Comparison of ENCODE assay signal across 15 mouse cellular contexts in genomic region chr10:17178627-17179026, GRCm38 (mm10).
DNase-seq lines count a peak whose midpoint lies in the region; ATAC-seq and TF ChIP-seq lines count a peak whose summit lies in the region.
"Had no signal": no experiment of that assay in that cellular context is flagged by ENCODE, and none has a peak within 500 bp of the region (broad histone marks: within the 10 kb centered on the region; RNA-seq: fewer than 3 reads in every experiment).

No protein-coding gene starts in this region.

- H3K4me3 ChIP-seq in neural tube, embryonic 11.5 days (ENCODE audit: low read depth, low read length): no peak overlapping the region
- H3K4me3 ChIP-seq in forebrain, postnatal 0 days (ENCODE audit: low read depth, low read length): no peak overlapping the region
- H3K4me3 ChIP-seq in thymus, adult 2 months (ENCODE audit: control insufficient read depth, insufficient read depth, low read length): no peak overlapping the region
- H3K4me3 ChIP-seq: myocyte; stomach, embryonic 15.5 days had no signal

- no peaks in the 10 kb centered on the region for H3K9me3 ChIP-seq in neural tube, embryonic 11.5 days (ENCODE audit: control insufficient read depth, low read length)
- no peaks in the 10 kb centered on the region for H3K9me3 ChIP-seq in forebrain, postnatal 0 days (ENCODE audit: low read length)
- H3K9me3 ChIP-seq: stomach, embryonic 15.5 days had no signal

- peak; percentile 90 for ATAC-seq in neural tube, embryonic 11.5 days (ENCODE audit: insufficient read depth, low FRiP score, low TSS enrichment)
- ATAC-seq in forebrain, postnatal 0 days: peak; percentile 67; the same call in 1 of the 2 replicates

- no peak overlapping the region for H3K9ac ChIP-seq in neural tube, embryonic 11.5 days (ENCODE audit: low read length)
- H3K9ac ChIP-seq in forebrain, postnatal 0 days: no peak overlapping the region
- H3K9ac ChIP-seq: lung, embryonic 14.5 days; stomach, embryonic 15.5 days had no signal

- no peaks in the 10 kb centered on the region for H3K36me3 ChIP-seq in neural tube, embryonic 11.5 days (ENCODE audit: control insufficient read depth, insufficient read depth, low read length)
- no peaks in the 10 kb centered on the region for H3K36me3 ChIP-seq in forebrain, postnatal 0 days (ENCODE audit: insufficient read depth)
- H3K36me3 ChIP-seq in thymus, adult 2 months (ENCODE audit: control insufficient read depth, insufficient read depth, low read length): no peaks in the 10 kb centered on the region
- H3K36me3 ChIP-seq: stomach, embryonic 15.5 days had no signal

- peak; percentile 49 for DNase-seq in embryo, embryonic 10 days (ENCODE audit: low spot score)
- no peak for DNase-seq in embryo, embryonic 9.5 days (ENCODE audit: extremely low spot score)
- peak; percentile 21 for DNase-seq in neural tube, embryonic 11.5 days (ENCODE audit: low spot score)
- DNase-seq in neural tube, embryonic 10.5 days (ENCODE audit: extremely low spot score, low spot score): no peak
- DNase-seq in forebrain, postnatal 0 days: no peak
- DNase-seq in thymus, adult 2 months: no peak
- DNase-seq in left cerebral cortex, adult 8-10 months (ENCODE audit: low spot score in 2 of 2): no peak
- DNase-seq in cerebellum, postnatal 14 days: no peak
- DNase-seq: cerebellum, adult 11 months; kidney, adult 2 months; kidney, postnatal 25 days; lung, embryonic 14.5 days had no signal

- no peak for TF ChIP-seq CTCF in forebrain, postnatal 0 days (IDR thresholded peaks at IDR 0.05; ENCODE audit: low read depth)
- no peak for TF ChIP-seq CTCF in thymus, adult 2 months (IDR thresholded peaks at IDR 0.05; ENCODE audit: borderline replicate concordance, control insufficient read depth, extremely low read depth, insufficient read depth, low read length, poor library complexity)

- TF ChIP-seq POLR2A in thymus, adult 2 months (IDR thresholded peaks at IDR 0.05; ENCODE audit: control insufficient read depth, extremely low read depth, insufficient read depth, low read length, poor library complexity): no peak

- no peaks in the 10 kb centered on the region for H3K27me3 ChIP-seq in neural tube, embryonic 11.5 days (ENCODE audit: control insufficient read depth, insufficient read depth, low read length)
- H3K27me3 ChIP-seq in forebrain, postnatal 0 days (ENCODE audit: insufficient read depth, low read length): no peaks in the 10 kb centered on the region
- H3K27me3 ChIP-seq in thymus, adult 2 months (ENCODE audit: control insufficient read depth, insufficient read depth, low read length): no peaks in the 10 kb centered on the region
- H3K27me3 ChIP-seq: stomach, embryonic 15.5 days had no signal

- peaks cover 3% of the 10 kb centered on the region; the same call in 1 of the 2 replicates for H3K4me1 ChIP-seq in neural tube, embryonic 11.5 days (ENCODE audit: control insufficient read depth, insufficient read depth, low read length)
- no peaks in the 10 kb centered on the region for H3K4me1 ChIP-seq in forebrain, postnatal 0 days (ENCODE audit: insufficient read depth)
- no peaks in the 10 kb centered on the region for H3K4me1 ChIP-seq in thymus, adult 2 months (replicated peaks; ENCODE audit: control insufficient read depth, insufficient read depth, low read length)
- H3K4me1 ChIP-seq: stomach, embryonic 15.5 days had no signal

- H3K27ac ChIP-seq in neural tube, embryonic 11.5 days (ENCODE audit: low read depth, low read length): no peak overlapping the region
- H3K27ac ChIP-seq in forebrain, postnatal 0 days (ENCODE audit: low read depth, low read length): no peak overlapping the region
- no peak overlapping the region for H3K27ac ChIP-seq in thymus, adult 2 months (ENCODE audit: control insufficient read depth, insufficient read depth, low read length)
- H3K27ac ChIP-seq: macrophage; stomach, embryonic 15.5 days had no signal

- no peak overlapping the region for H3K4me2 ChIP-seq in neural tube, embryonic 11.5 days (ENCODE audit: low read depth)
- H3K4me2 ChIP-seq in forebrain, postnatal 0 days (ENCODE audit: low read depth): no peak overlapping the region
- H3K4me2 ChIP-seq: lung, embryonic 14.5 days; stomach, embryonic 15.5 days had no signal

Comparison
In these comparisons a context has a peak if more than half of its experiments do, and no peak if none do; other contexts are left out.
1. DNase-seq: peak in embryo, embryonic 10 days (single experiment) and neural tube, embryonic 11.5 days (single experiment); none in embryo, embryonic 9.5 days (single experiment), neural tube, embryonic 10.5 days (single experiment), forebrain, postnatal 0 days (single experiment), thymus, adult 2 months (single experiment), left cerebral cortex, adult 8-10 months (0 of 2) and cerebellum, postnatal 14 days (0 of 2).